Mouse (Mus musculus) stomach, embryonic 14.5 days (tissue): ENCODE measurements around the gene Obp2a. TPM values are rescaled to one million over a fixed set of nuclear protein-coding genes. Genes with fewer than 3 reads are reported as not detected.
"Not testable (repeated sequence)": the region's sequence is repeated elsewhere in the genome, so short reads cannot be mapped to it uniquely, and the experiment has no call there.

Experiments
- ATAC-seq: fragments of 200-750 bp; cut with Nextera tagmentation; 2 replicates; pipeline ENCODE4 v1.8.0; 2017; ENCODE audit warnings: low read depth, moderate TSS enrichment; ENCODE audit not compliant: insufficient number of reproducible peaks, insufficient read depth, low FRiP score
- H3K27ac ChIP-seq: fragments of 300-500 bp; sonication (generic); 2 replicates; pipeline ENCODE4 v1.5.1; 2014; ENCODE audit warnings: mild to moderate bottlenecking, low read length, moderate library complexity, mixed read lengths
- H3K27me3 ChIP-seq: fragments of 300-500 bp; sonication (generic); 2 replicates; pipeline ENCODE4 v1.6.1; 2014; ENCODE audit warnings: low read length, control low read depth, mixed read lengths; ENCODE audit not compliant: control insufficient read depth, insufficient read depth
- H3K36me3 ChIP-seq: fragments of 300-500 bp; sonication (generic); 2 replicates; pipeline ENCODE4 v1.6.1; 2014; ENCODE audit warnings: mild to moderate bottlenecking, control low read depth, low read length, moderate library complexity, mixed read lengths; ENCODE audit not compliant: control insufficient read depth, insufficient read depth
- H3K4me1 ChIP-seq: fragments of 300-500 bp; sonication (generic); 2 replicates; pipeline ENCODE4 v1.6.1; 2014; ENCODE audit warnings: low read length, control low read depth, mixed read lengths; ENCODE audit not compliant: control insufficient read depth, insufficient read depth
- H3K4me2 ChIP-seq: fragments of 300-500 bp; sonication (generic); replicated peaks from 2 replicates; pipeline ENCODE4 v1.6.1; 2014; ENCODE audit warnings: low read depth, low read length, control low read depth
- H3K4me3 ChIP-seq: fragments of 300-500 bp; sonication (generic); 2 replicates; pipeline ENCODE4 v1.5.1; 2014; ENCODE audit warnings: low read depth, low read length, control low read depth
- H3K9ac ChIP-seq: fragments of 300-500 bp; sonication (generic); replicated peaks from 2 replicates; pipeline ENCODE4 v1.6.1; 2014; ENCODE audit warnings: low read depth, mild to moderate bottlenecking, control low read depth, low read length, moderate library complexity, mixed read lengths
- H3K9me3 ChIP-seq: fragments of 300-500 bp; sonication (generic); 2 replicates; pipeline ENCODE4 v1.6.1; 2016; ENCODE audit warnings: low read depth, low read length, control low read depth; ENCODE audit not compliant: control insufficient read depth
- WGBS: fragments of 180-500 bp; shearing (Covaris S2); extraction: QIAGEN DNeasy Blood & Tissue Kit; methylation state at CpG from one replicate; pipeline ENCODE4 v1.1.7; 2014; 5-methylcytosine and 5-hydroxymethylcytosine counted together
- polyA plus RNA-seq: library from polyadenylated mRNA; unstranded; fragments of >200 nt; fragmentation: Nextera tagmentation; extraction: Ambion mirVana; gene quantifications from 2 replicates; pipeline ENCODE4 v1.2.1, GENCODE M21; 2014

The Obp2a gene
- not detected in 2 replicates for polyA plus RNA-seq

DNA sequence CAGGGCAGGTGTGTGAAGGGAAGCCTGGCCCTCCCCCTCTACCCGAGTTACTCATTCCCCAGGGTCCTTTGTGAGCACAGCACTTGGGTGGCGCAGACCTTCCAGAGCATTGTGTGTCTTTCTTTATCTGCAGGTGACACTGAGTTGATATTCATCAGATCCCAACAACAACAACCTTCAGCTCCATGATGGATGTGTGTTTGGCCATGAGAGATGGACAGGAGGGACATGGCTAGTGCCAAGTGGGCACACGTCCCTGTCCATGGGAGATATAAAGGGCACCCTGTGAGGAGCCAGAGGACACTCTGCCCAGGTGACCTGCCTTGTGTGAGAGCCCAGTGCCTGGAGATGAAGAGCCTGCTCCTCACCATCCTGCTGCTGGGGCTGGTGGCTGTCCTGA lies at the start of gene Obp2a:
TSS of gene Obp2a (plus strand) at position 301 of the 400 bp plus-strand sequence.
- H3K4me3 ChIP-seq, H3K4me1 ChIP-seq, H3K27me3 ChIP-seq, ATAC-seq, H3K9ac ChIP-seq, H3K36me3 ChIP-seq, H3K9me3 ChIP-seq, H3K4me2 ChIP-seq, H3K27ac ChIP-seq: not testable (repeated sequence)
- WGBS, result 77% methylated on average over 3 of the region's 3 CpGs

DNA sequence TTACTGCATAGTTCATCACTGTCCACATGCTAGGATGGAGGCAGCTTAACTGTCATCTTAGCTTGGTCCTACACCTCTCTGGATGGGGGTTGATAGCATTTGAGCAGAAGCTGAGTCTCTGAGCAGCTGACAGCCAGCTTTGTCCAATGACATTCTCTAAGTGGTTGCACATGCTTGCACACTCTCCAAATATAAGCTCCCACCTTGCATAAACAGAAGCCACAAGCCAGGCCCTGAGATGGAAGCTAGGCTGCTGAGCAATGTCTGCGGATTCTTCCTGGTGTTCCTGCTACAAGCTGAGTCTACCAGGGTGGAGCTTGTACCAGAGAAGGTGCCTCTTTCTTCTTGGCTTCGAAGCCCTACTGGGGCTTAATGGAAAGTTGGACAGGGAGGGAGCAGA lies 46.9 kb upstream of the Obp2a start, which contains the start of gene Lcn8:
TSS of gene Lcn8 (plus strand) at position 219 of the 400 bp plus-strand sequence.
- no peak within 1 kb of the TSS for H3K4me3 ChIP-seq
- ATAC-seq, result no peak
- WGBS, result 60% methylated on average over 2 of the region's 2 CpGs
- H3K4me2 ChIP-seq, result no peak within 1 kb of the TSS
- no peaks in the 10 kb centered on the region for H3K4me1 ChIP-seq
- H3K27me3 ChIP-seq, result no peaks in the 10 kb centered on the region
- no peaks in the 10 kb centered on the region for H3K9me3 ChIP-seq
- H3K27ac ChIP-seq, result no peak within 1 kb of the TSS
- no peak within 1 kb of the TSS for H3K9ac ChIP-seq
- H3K36me3 ChIP-seq, result no peaks in the 10 kb centered on the region

DNA sequence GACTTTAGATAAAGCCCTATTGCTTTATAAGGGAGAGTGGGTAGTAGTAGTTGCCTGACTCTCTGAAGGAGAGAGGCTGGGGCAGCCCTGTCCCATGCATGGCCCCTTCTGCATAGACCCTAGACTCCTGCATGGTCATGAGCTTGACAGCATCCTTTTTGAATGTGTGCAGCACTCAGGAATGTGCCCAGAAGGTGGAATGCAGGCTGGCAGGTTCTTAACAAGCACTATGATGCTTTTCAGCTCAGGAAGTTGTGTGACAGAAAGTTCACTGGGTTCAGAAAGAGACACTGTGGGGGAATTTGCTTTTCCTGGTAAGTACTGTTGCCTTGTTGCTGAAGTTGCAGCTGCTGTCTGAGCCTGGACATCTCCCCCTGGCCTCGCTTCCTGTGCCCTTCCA lies 45.3 kb upstream of the Obp2a start:
- no peak overlapping the region for H3K4me2 ChIP-seq
- no peaks in the 10 kb centered on the region for H3K4me1 ChIP-seq
- no peak overlapping the region for H3K4me3 ChIP-seq
- H3K27me3 ChIP-seq, result no peaks in the 10 kb centered on the region
- WGBS, result 67% methylated on average over 1 of the region's 1 CpGs
- no peaks in the 10 kb centered on the region for H3K36me3 ChIP-seq
- no peak overlapping the region for H3K27ac ChIP-seq
- no peak overlapping the region for H3K9ac ChIP-seq
- no peaks in the 10 kb centered on the region for H3K9me3 ChIP-seq
- no peak for ATAC-seq

DNA sequence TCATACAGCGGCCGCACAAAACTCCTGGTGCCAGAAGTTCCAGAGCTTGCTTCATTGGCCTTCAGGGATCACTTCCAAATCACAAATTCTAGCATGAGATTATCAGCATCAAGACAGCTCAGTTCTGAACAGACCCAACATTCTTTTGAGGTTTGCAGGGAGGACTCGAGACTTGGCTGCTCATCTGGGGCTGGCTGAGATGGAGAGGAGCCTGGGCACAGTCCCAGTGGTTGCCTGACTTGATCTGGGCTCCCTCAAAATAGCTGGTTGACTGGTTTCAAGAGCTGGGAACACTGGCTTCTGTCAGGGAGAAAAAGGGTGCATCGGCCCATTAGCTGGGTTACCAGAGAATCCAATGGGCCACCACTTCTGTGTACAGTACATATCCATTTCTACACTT lies 43.2 kb upstream of the Obp2a start:
- no peaks in the 10 kb centered on the region for H3K4me1 ChIP-seq
- H3K4me3 ChIP-seq, result no peak overlapping the region
- no peak for ATAC-seq
- WGBS, result 76% methylated on average over 4 of the region's 4 CpGs
- no peak overlapping the region for H3K4me2 ChIP-seq
- H3K27me3 ChIP-seq, result no peaks in the 10 kb centered on the region
- no peak overlapping the region for H3K27ac ChIP-seq
- no peaks in the 10 kb centered on the region for H3K9me3 ChIP-seq
- no peak overlapping the region for H3K9ac ChIP-seq
- no peaks in the 10 kb centered on the region for H3K36me3 ChIP-seq

DNA sequence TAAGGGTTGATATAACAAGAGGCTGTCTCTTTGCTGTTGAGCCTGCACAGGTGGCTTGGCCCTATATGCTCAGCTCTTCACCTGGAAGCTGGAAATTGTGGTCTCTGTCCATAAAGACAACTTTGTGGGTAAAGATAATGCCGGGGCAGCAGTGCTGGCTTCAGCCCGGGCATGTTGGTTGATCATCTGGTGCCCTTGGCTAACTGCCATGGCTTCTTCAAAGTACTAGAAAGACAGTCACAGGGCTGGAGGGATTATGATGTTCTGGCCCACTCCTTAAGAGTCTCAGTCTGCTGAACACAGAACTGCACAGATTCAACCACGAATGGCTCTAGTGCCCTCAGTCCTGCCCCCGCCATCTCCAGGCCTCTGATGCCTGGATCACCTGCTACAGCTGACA lies 42.6 kb upstream of the Obp2a start:
- Histone ChIP-seq H3K9me3 (no peaks in the 10 kb centered on the region), H3K36me3 (no peaks in the 10 kb centered on the region), H3K27ac (no peak overlapping the region), H3K27me3 (no peaks in the 10 kb centered on the region), H3K4me2 (no peak overlapping the region), H3K4me3 (no peak overlapping the region), H3K9ac (no peak overlapping the region), H3K4me1 (no peaks in the 10 kb centered on the region)
- no peak for ATAC-seq
- WGBS, result 88% methylated on average over 4 of the region's 4 CpGs

DNA sequence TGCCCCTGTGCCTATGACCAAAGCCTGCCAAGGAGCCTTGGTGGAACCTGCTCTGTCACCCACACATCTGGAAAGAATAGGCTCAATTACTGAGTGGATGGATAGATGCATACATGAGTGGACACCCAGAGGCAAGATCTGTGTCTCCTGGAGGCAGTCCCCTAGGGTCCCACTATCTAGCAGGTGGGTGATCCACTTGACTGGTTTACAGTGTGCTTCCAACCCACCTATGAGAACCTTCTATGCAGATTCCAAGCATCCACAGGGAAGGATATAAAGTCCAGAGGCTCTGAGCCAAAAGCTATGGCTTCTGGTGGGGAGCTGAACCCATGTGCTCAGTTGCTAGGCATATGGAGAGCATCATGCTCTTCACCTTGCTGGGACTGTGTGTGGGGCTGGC lies 42.2 kb upstream of the Obp2a start, which contains the start of gene Lcn5:
TSS of gene Lcn5 (plus strand) at position 301 of the 400 bp plus-strand sequence.
- no peak within 1 kb of the TSS for H3K4me2 ChIP-seq
- H3K9me3 ChIP-seq, result no peaks in the 10 kb centered on the region
- no peaks in the 10 kb centered on the region for H3K4me1 ChIP-seq
- no peaks in the 10 kb centered on the region for H3K36me3 ChIP-seq
- no peaks in the 10 kb centered on the region for H3K27me3 ChIP-seq
- H3K4me3 ChIP-seq, result no peak within 1 kb of the TSS
- no peak within 1 kb of the TSS for H3K27ac ChIP-seq
- no peak within 1 kb of the TSS for H3K9ac ChIP-seq
- no peak for ATAC-seq

DNA sequence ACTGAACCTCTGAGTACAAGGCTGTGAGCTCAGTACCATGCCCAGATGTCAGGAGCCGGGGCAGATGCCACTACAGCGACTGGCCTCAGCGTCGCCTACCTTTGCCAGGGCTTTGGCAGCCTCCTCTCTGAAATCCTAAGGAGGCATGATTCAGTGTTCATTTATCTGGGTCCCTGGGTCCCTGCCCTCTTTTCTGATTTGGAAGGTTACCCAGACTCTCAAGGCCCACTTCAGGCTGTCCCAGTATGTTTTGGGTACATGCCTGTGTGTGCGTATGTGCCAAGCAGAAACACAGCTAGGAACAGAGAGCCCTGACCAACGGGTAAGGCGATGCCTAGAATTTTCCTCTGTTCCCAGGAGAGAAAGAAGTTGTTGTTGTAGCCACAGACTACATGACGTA lies 39.6 kb upstream of the Obp2a start:
- Histone ChIP-seq H3K4me2 (no peak overlapping the region), H3K4me1 (no peaks in the 10 kb centered on the region), H3K27ac (no peak overlapping the region), H3K9ac (no peak overlapping the region), H3K36me3 (no peaks in the 10 kb centered on the region), H3K4me3 (no peak overlapping the region), H3K27me3 (no peaks in the 10 kb centered on the region), H3K9me3 (no peaks in the 10 kb centered on the region)
- no peak for ATAC-seq
- WGBS, result 82% methylated on average over 8 of the region's 8 CpGs

DNA sequence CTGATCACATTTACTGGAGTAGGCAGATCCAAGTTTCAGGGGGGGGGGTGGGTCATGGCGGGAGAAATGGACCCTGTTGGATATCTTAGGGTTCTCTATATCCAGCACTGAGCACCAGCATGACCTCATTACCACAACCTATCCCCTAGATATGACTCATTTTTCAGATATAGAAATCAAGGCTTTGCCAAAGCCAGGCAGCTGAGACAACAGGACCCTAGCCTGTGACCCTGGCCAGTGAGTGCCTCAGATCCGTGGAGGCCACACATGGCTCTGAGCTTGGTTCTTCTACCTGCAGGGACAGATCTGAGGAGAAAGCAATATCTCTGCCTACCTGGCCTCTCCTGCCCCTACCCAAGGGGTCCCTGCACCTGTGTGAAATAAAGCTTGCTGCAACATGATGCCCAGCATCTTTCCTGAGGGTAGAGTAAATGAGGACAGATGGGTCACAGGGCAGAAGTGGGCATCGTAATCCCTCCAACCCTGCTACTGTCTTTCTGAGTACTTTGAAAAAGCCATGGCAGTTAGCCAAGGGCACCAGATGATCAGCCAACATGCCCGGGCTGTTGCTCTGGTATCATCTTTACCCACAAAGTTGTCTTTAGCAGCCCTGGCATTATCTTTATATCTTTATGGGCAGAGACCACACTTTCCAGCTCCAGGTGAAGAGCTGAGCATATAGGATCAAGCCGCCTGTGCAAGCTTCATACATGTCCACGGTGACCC lies 38.4 kb upstream of the Obp2a start:
- Histone ChIP-seq H3K4me3 (no peak overlapping the region), H3K36me3 (no peaks in the 10 kb centered on the region), H3K27ac (no peak overlapping the region), H3K4me1 (no peaks in the 10 kb centered on the region), H3K9me3 (no peaks in the 10 kb centered on the region), H3K27me3 (no peaks in the 10 kb centered on the region), H3K4me2 (no peak overlapping the region), H3K9ac (no peak overlapping the region)
- no peak for ATAC-seq
- 80% methylated on average over 6 of the region's 6 CpGs for WGBS

DNA sequence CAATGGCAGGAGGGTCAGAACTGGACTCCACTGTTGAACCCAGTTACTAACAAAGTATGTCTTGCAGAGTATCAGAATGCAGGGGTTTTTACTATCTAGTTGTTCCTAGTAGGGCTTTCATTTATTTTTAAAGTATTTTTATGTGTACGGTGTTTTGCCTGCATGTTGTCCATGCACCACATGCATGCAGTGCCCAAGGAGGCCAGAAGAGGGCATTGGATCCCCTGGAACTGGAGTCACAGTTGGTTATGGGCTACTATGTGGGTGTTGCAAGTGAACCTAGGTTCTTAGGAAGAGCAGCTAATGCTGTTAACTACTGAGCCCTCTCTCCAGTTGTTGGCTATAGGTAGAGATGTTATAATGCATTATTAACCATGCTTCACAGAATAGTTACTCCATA lies 36.3 kb upstream of the Obp2a start:
- no peak overlapping the region for H3K4me2 ChIP-seq
- H3K27me3 ChIP-seq, result no peaks in the 10 kb centered on the region
- H3K27ac ChIP-seq, result no peak overlapping the region
- H3K9ac ChIP-seq, result no peak overlapping the region
- 57% methylated on average over 1 of the region's 1 CpGs for WGBS
- no peaks in the 10 kb centered on the region for H3K36me3 ChIP-seq
- ATAC-seq, result no peak
- no peaks in the 10 kb centered on the region for H3K9me3 ChIP-seq
- H3K4me1 ChIP-seq, result no peaks in the 10 kb centered on the region
- H3K4me3 ChIP-seq, result no peak overlapping the region
